Mouse (Mus musculus) myocyte (in vitro differentiated cells): Measurements from ENCODE around the gene Ism2. TPM values are rescaled to one million over a fixed set of nuclear protein-coding genes. Genes with fewer than 3 reads are reported as not detected.

Experiments
- H3K27me3 ChIP-seq: one replicate; pipeline ENCODE4 v1.6.1; 2011; ENCODE audit not compliant: control insufficient read depth, insufficient read depth, insufficient read length
- H3K36me3 ChIP-seq: one replicate; pipeline ENCODE4 v1.6.1; 2011; ENCODE audit not compliant: control insufficient read depth, insufficient read depth
- H3K4me2 ChIP-seq: one replicate; pipeline ENCODE4 v1.6.1; 2011; ENCODE audit warnings: low read depth, control low read depth
- H3K4me3 ChIP-seq: one replicate; pipeline ENCODE4 v1.5.1; 2011; ENCODE audit warnings: mild to moderate bottlenecking, control low read depth, moderate library complexity
- H3K79me2 ChIP-seq: one replicate; pipeline ENCODE4 v1.6.1; 2011; ENCODE audit not compliant: control insufficient read depth, insufficient read depth
- H3ac ChIP-seq: one replicate; pipeline ENCODE4 v1.6.1; 2011; ENCODE audit not compliant: control insufficient read depth, insufficient read length
- CEBPB ChIP-seq: IDR thresholded peaks from 2 replicates; pipeline ENCODE4 v1.6.1; 2011; ENCODE audit warnings: mild to moderate bottlenecking, moderate library complexity; ENCODE audit not compliant: poor library complexity, insufficient read depth, severe bottlenecking
- E2F4 ChIP-seq: IDR thresholded peaks from one replicate; pipeline ENCODE4 v1.6.1; 2011; ENCODE audit warnings: mild to moderate bottlenecking, control low read depth, moderate library complexity; ENCODE audit not compliant: insufficient read depth
- MAX ChIP-seq: IDR thresholded peaks from one replicate; pipeline ENCODE4 v1.6.1; 2011; ENCODE audit warnings: low read depth, mild to moderate bottlenecking, control low read depth
- MYOD1 ChIP-seq, 3 experiments: IDR thresholded peaks; one replicate each; pipeline ENCODE4 v1.6.1; 2011; ENCODE audit warnings: control low read depth in 2 of 3, low read depth in 2 of 3, mild to moderate bottlenecking in 2 of 3, moderate library complexity in 1 of 3; ENCODE audit not compliant: insufficient read length in 2 of 3, control insufficient read depth in 1 of 3
- MYOG ChIP-seq, 3 experiments: IDR thresholded peaks; one replicate each; pipeline ENCODE4 v1.6.1; 2011; ENCODE audit warnings: control low read depth in 2 of 3, low read depth in 2 of 3, mild to moderate bottlenecking in 2 of 3; ENCODE audit not compliant: insufficient read length in 2 of 3, control insufficient read depth in 1 of 3, insufficient read depth in 1 of 3
- POLR2A ChIP-seq: IDR thresholded peaks from one replicate; pipeline ENCODE4 v1.6.1; 2011; ENCODE audit warnings: low read depth, mild to moderate bottlenecking, control low read depth, moderate library complexity; ENCODE audit not compliant: insufficient read length
- POLR2AphosphoS2 ChIP-seq: IDR thresholded peaks from one replicate; pipeline ENCODE4 v1.6.1; 2011; ENCODE audit warnings: low read depth, control low read depth; ENCODE audit not compliant: insufficient read length
- REST ChIP-seq: IDR thresholded peaks from one replicate; pipeline ENCODE4 v1.6.1; 2011; ENCODE audit warnings: mild to moderate bottlenecking, control low read depth, moderate library complexity; ENCODE audit not compliant: insufficient read depth, insufficient read length
- SRF ChIP-seq: IDR thresholded peaks from one replicate; pipeline ENCODE4 v1.6.1; 2011; ENCODE audit warnings: low read depth; ENCODE audit not compliant: control insufficient read depth, insufficient read length
- TCF12 ChIP-seq: IDR thresholded peaks from one replicate; pipeline ENCODE4 v1.6.1; 2011; ENCODE audit warnings: mild to moderate bottlenecking, control low read depth; ENCODE audit not compliant: poor library complexity, insufficient read depth, severe bottlenecking
- TCF3 ChIP-seq: IDR thresholded peaks from one replicate; pipeline ENCODE4 v1.6.1; 2011; ENCODE audit warnings: low read depth, control low read depth; ENCODE audit not compliant: insufficient read length
- USF1 ChIP-seq: IDR thresholded peaks from one replicate; pipeline ENCODE4 v1.6.1; 2011; ENCODE audit warnings: low read depth, mild to moderate bottlenecking, control low read depth, moderate library complexity
- polyA plus RNA-seq: library from polyadenylated mRNA; unstranded; fragments of >200 nt; fragmentation: generic; extraction: Trizol; gene quantifications from one replicate; pipeline ENCODE4 v1.2.1, GENCODE M21; 2012; ENCODE audit warnings: missing spikeins

Gene Ism2
- polyA plus RNA-seq, 1 experiment = 0.12 TPM

- TF ChIP-seq REST (no peak), MAX (no peak), SRF (no peak), MYOD1 (IDR thresholded peaks at IDR 0.05; ENCODE audit: control insufficient read depth in 1 of 3, insufficient read length in 2 of 3, low read depth in 2 of 3) (no peak), E2F4 (no peak), POLR2AphosphoS2 (no peak), MYOG (IDR thresholded peaks at IDR 0.05; ENCODE audit: control insufficient read depth in 1 of 3, insufficient read depth in 1 of 3, insufficient read length in 2 of 3, low read depth in 2 of 3) (no peak), POLR2A (no peak), TCF12 (no peak), USF1 (no peak), CEBPB (no peak), TCF3 (no peak)
- H3K79me2 ChIP-seq = no peaks in the 10 kb centered on the region
- no peak overlapping the region for H3K4me2 ChIP-seq
- no peak overlapping the region for H3K4me3 ChIP-seq
- no peaks in the 10 kb centered on the region for H3K27me3 ChIP-seq
- peaks cover 13% of the 10 kb centered on the region for H3K36me3 ChIP-seq
- no peak overlapping the region for H3ac ChIP-seq
Observed at GRCm38 (mm10) chr12:87334886-87335285, 35.4 kb upstream of the Ism2 start.

GRCm38 (mm10) chr12:87333794-87334193 lies 34.3 kb upstream of the Ism2 start:
- H3K27me3 ChIP-seq = no peaks in the 10 kb centered on the region
- no peak overlapping the region for H3K4me2 ChIP-seq
- H3K36me3 ChIP-seq = peaks cover 21% of the 10 kb centered on the region
- no peaks in the 10 kb centered on the region for H3K79me2 ChIP-seq
- TF ChIP-seq MYOG (IDR thresholded peaks at IDR 0.05; ENCODE audit: control insufficient read depth in 1 of 3, insufficient read depth in 1 of 3, insufficient read length in 2 of 3, low read depth in 2 of 3) = no peak
- no peak overlapping the region for H3K4me3 ChIP-seq
- no peak overlapping the region for H3ac ChIP-seq

DNA sequence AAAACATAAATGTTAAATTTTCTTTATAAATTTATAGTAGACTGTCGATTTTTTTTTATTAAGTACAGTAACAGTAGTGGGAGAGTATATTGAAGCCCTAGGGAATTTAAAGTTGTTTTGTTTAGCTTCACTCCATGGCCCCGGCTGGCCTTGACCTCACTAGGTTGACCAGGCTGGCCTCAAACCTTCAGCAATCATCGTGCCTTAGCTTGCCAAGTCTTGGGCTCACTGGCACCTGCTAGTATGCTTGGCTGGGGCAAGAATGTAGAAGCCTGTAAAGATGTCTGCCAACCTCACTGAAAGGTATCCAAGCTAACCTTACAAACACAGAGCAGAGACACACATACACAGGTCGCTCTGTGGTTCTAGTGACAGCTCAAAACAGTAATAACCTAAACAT lies 33.0 kb upstream of the Ism2 start:
- H3K27me3 ChIP-seq = no peaks in the 10 kb centered on the region
- no peaks in the 10 kb centered on the region for H3K79me2 ChIP-seq
- H3ac ChIP-seq = no peak overlapping the region
- no peak overlapping the region for H3K4me3 ChIP-seq
- TF ChIP-seq REST = no peak
- TF ChIP-seq SRF = no peak
- TF ChIP-seq MYOD1 (IDR thresholded peaks at IDR 0.05; ENCODE audit: control insufficient read depth in 1 of 3, insufficient read length in 2 of 3, low read depth in 2 of 3) = no peak
- no peak for TF ChIP-seq TCF3
- TF ChIP-seq POLR2AphosphoS2 = no peak
- TF ChIP-seq TCF12 = no peak
- no peak overlapping the region for H3K4me2 ChIP-seq
- H3K36me3 ChIP-seq = peaks cover 21% of the 10 kb centered on the region

- Histone ChIP-seq H3K4me3 (no peak overlapping the region), H3K27me3 (no peaks in the 10 kb centered on the region), H3K4me2 (no peak overlapping the region), H3K79me2 (no peaks in the 10 kb centered on the region), H3ac (no peak overlapping the region), H3K36me3 (peaks cover 21% of the 10 kb centered on the region)
- TF ChIP-seq MYOD1 (IDR thresholded peaks at IDR 0.05; ENCODE audit: control insufficient read depth in 1 of 3, insufficient read length in 2 of 3, low read depth in 2 of 3) (no peak), E2F4 (no peak), POLR2AphosphoS2 (no peak)
Observed at GRCm38 (mm10) chr12:87331908-87332307, 32.4 kb upstream of the Ism2 start.

- Histone ChIP-seq H3K27me3 (no peaks in the 10 kb centered on the region), H3K79me2 (no peaks in the 10 kb centered on the region), H3K36me3 (peaks cover 21% of the 10 kb centered on the region), H3K4me3 (no peak overlapping the region), H3ac (no peak overlapping the region), H3K4me2 (no peak overlapping the region)
- TF ChIP-seq MAX = no peak
- TF ChIP-seq POLR2A = no peak
- no peak for TF ChIP-seq USF1
- TF ChIP-seq MYOD1 (IDR thresholded peaks at IDR 0.05; ENCODE audit: control insufficient read depth in 1 of 3, insufficient read length in 2 of 3, low read depth in 2 of 3) = no peak
- no peak for TF ChIP-seq MYOG (IDR thresholded peaks at IDR 0.05; ENCODE audit: control insufficient read depth in 1 of 3, insufficient read depth in 1 of 3, insufficient read length in 2 of 3, low read depth in 2 of 3)
- no peak for TF ChIP-seq SRF
- TF ChIP-seq E2F4 = no peak
- no peak for TF ChIP-seq TCF12
- no peak for TF ChIP-seq TCF3
Observed at GRCm38 (mm10) chr12:87331053-87331456, 31.6 kb upstream of the Ism2 start.

- no peaks in the 10 kb centered on the region for H3K79me2 ChIP-seq
- H3ac ChIP-seq = no peak overlapping the region
- H3K4me3 ChIP-seq = no peak overlapping the region
- no peak overlapping the region for H3K4me2 ChIP-seq
- peaks cover 17% of the 10 kb centered on the region for H3K36me3 ChIP-seq
- TF ChIP-seq POLR2AphosphoS2 = no peak
- no peak for TF ChIP-seq SRF
- no peak for TF ChIP-seq TCF12
- TF ChIP-seq REST = no peak
- TF ChIP-seq MYOG (IDR thresholded peaks at IDR 0.05; ENCODE audit: control insufficient read depth in 1 of 3, insufficient read depth in 1 of 3, insufficient read length in 2 of 3, low read depth in 2 of 3) = no peak
- TF ChIP-seq E2F4 = no peak
- no peak for TF ChIP-seq USF1
- TF ChIP-seq TCF3 = no peak
- no peak for TF ChIP-seq CEBPB
- no peak for TF ChIP-seq MAX
- no peak for TF ChIP-seq POLR2A
- no peak for TF ChIP-seq MYOD1 (IDR thresholded peaks at IDR 0.05; ENCODE audit: control insufficient read depth in 1 of 3, insufficient read length in 2 of 3, low read depth in 2 of 3)
- H3K27me3 ChIP-seq = no peaks in the 10 kb centered on the region
Observed at GRCm38 (mm10) chr12:87330213-87330612, 30.7 kb upstream of the Ism2 start.
